Mouse (Mus musculus) liver, adult 2 months (tissue): ENCODE results near the gene Gm281. TPM values are rescaled to one million over a fixed set of nuclear protein-coding genes. Genes with fewer than 3 reads are reported as not detected.
"Not testable (repeated sequence)": the region's sequence is repeated elsewhere in the genome, so short reads cannot be mapped to it uniquely, and the experiment has no call there.

Source experiments
- DNase-seq: peaks from one replicate; pipeline ENCODE4 v3.0.0-alpha.2; 2011; ENCODE audit warnings: low read depth, low spot score; ENCODE audit errors: extremely low read depth
- H3K27ac ChIP-seq: fragments of 200-500 bp; replicated peaks from 2 replicates; pipeline ENCODE4 v1.5.1; 2012; ENCODE audit warnings: low read depth, mild to moderate bottlenecking, control low read depth, inconsistent platforms, low read length; ENCODE audit not compliant: insufficient read depth
- H3K27me3 ChIP-seq: fragments of 200-500 bp; 2 replicates; pipeline ENCODE4 v1.6.1; 2012; ENCODE audit warnings: mild to moderate bottlenecking, moderate library complexity, low read length, inconsistent platforms; ENCODE audit not compliant: control insufficient read depth, insufficient read depth
- H3K36me3 ChIP-seq: fragments of 200-500 bp; 2 replicates; pipeline ENCODE4 v1.6.1; 2012; ENCODE audit warnings: low read length, inconsistent platforms; ENCODE audit not compliant: control insufficient read depth, insufficient read depth
- H3K4me1 ChIP-seq: fragments of 200-500 bp; 2 replicates; pipeline ENCODE4 v1.6.1; 2011; ENCODE audit warnings: low read length; ENCODE audit not compliant: control insufficient read depth, insufficient read depth
- H3K4me3 ChIP-seq: fragments of 200-500 bp; 2 replicates; pipeline ENCODE4 v1.5.1; 2011; ENCODE audit warnings: low read depth, mild to moderate bottlenecking, control low read depth, low read length, moderate library complexity; ENCODE audit not compliant: insufficient read depth
- H3K79me2 ChIP-seq: fragments of 200-500 bp; 2 replicates; pipeline ENCODE4 v1.6.1; 2012; ENCODE audit warnings: inconsistent platforms, mild to moderate bottlenecking, low read length, moderate library complexity; ENCODE audit not compliant: control insufficient read depth, insufficient read depth
- H3K9ac ChIP-seq: fragments of 200-500 bp; 2 replicates; pipeline ENCODE4 v1.6.1; 2012; ENCODE audit warnings: low read depth, mild to moderate bottlenecking, control low read depth, inconsistent platforms, low read length
- CTCF ChIP-seq: fragments of 200-500 bp; IDR thresholded peaks from 2 replicates; pipeline ENCODE4 v1.5.1; 2011; ENCODE audit warnings: low read depth, low read length, control low read depth
- POLR2A ChIP-seq: fragments of 200-500 bp; IDR thresholded peaks from 2 replicates; pipeline ENCODE4 v1.6.1; 2011; ENCODE audit warnings: low read length, control low read depth; ENCODE audit not compliant: insufficient read depth; ENCODE audit errors: extremely low read depth
- WGBS: fragments of 180-500 bp; shearing (Covaris S2); methylation state at CpG from one replicate; pipeline ENCODE4 v1.1.7; 2018; 5-methylcytosine and 5-hydroxymethylcytosine counted together
- polyA plus RNA-seq: library from polyadenylated mRNA; depleted of rRNA; stranded (reverse); fragments of >200 nt; gene quantifications from 2 replicates; pipeline ENCODE4 v1.2.3, GENCODE M21; 2012
- total RNA-seq: library from RNA; depleted of rRNA; stranded (reverse); fragments of >200 nt; gene quantifications from 2 replicates; pipeline ENCODE4 v1.2.3, GENCODE M21; 2014

The Gm281 gene
- total and polyA plus RNA-seq, 2 experiments: not detected

- TF ChIP-seq POLR2A (no peak), CTCF (no peak)
- Histone ChIP-seq H3K4me1 (peaks cover 10% of the 10 kb centered on the region), H3K27ac (no peak overlapping the region), H3K36me3 (peaks cover 4% of the 10 kb centered on the region; the same call in 1 of the 2 replicates), H3K4me3 (peak overlapping the region; percentile 75), H3K9ac (peak overlapping the region; percentile 99), H3K27me3 (no peaks in the 10 kb centered on the region), H3K79me2 (peaks cover 8% of the 10 kb centered on the region)
- 3% methylated on average over 9 of the region's 9 CpGs for WGBS
- no peak for DNase-seq
Measured at GRCm38 (mm10) chr14:13960079-13960478, 45.8 kb upstream of the Gm281 start.

- H3K27me3 ChIP-seq: not testable (repeated sequence)
- WGBS: 96% methylated on average over 3 of the region's 3 CpGs
- H3K36me3 ChIP-seq: peaks cover 48% of the 10 kb centered on the region
Measured at GRCm38 (mm10) chr14:13952151-13952550, 37.9 kb upstream of the Gm281 start.

GRCm38 (mm10) chr14:13950401-13950800 is 36.1 kb upstream of the Gm281 start:
- Histone ChIP-seq H3K27me3 (no peaks in the 10 kb centered on the region), H3K79me2 (no peaks in the 10 kb centered on the region), H3K4me1 (no peaks in the 10 kb centered on the region), H3K4me3 (no peak overlapping the region), H3K36me3 (peaks cover 43% of the 10 kb centered on the region), H3K27ac (no peak overlapping the region), H3K9ac (no peak overlapping the region)
- no peak for DNase-seq
- TF ChIP-seq CTCF (peak; percentile 77), POLR2A (no peak)

More at GRCm38 (mm10) chr14:13952151-13952550, 37.9 kb upstream of the Gm281 start:
- DNase-seq, H3K27ac ChIP-seq, H3K4me1 ChIP-seq, H3K4me3 ChIP-seq, H3K79me2 ChIP-seq, H3K9ac ChIP-seq: not testable (repeated sequence)

GRCm38 (mm10) chr14:13948345-13948744 is 34.1 kb upstream of the Gm281 start:
- no peaks in the 10 kb centered on the region for H3K79me2 ChIP-seq
- H3K36me3 ChIP-seq: peaks cover 40% of the 10 kb centered on the region
- DNase-seq: no peak
- TF ChIP-seq POLR2A (no peak), CTCF (no peak)
- no peak overlapping the region for H3K4me3 ChIP-seq
- WGBS: 98% methylated on average over 7 of the region's 7 CpGs
- H3K27me3 ChIP-seq: no peaks in the 10 kb centered on the region
- H3K4me1 ChIP-seq: no peaks in the 10 kb centered on the region
- no peak overlapping the region for H3K27ac ChIP-seq
- no peak overlapping the region for H3K9ac ChIP-seq

- 92% methylated on average over 4 of the region's 4 CpGs for WGBS
- TF ChIP-seq POLR2A (no peak), CTCF (no peak)
- no peak overlapping the region for H3K27ac ChIP-seq
Measured at GRCm38 (mm10) chr14:13944686-13945085, 30.4 kb upstream of the Gm281 start.

DNA sequence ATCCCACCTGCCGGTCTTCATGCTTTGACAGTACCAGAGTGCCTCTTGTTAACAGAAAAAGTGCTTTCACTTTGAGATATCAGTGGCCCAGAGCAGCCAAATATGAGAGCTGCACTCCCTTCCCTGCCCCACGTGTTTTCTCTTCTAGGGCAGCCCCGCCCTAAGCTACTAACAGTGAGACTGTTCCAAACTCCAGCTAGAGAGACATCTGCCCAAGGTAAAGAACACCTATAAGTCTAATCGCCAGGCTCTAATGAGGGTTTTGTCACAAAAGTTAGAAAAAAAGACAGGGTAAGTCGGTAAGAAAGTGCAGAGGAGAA is 19.7 kb upstream of the Gm281 start:
- no peak overlapping the region for H3K9ac ChIP-seq
- no peaks in the 10 kb centered on the region for H3K36me3 ChIP-seq
- 53% methylated on average over 5 of the region's 5 CpGs for WGBS
- DNase-seq: no peak
- TF ChIP-seq POLR2A (no peak), CTCF (no peak)
- H3K27ac ChIP-seq: no peak overlapping the region
- no peaks in the 10 kb centered on the region for H3K4me1 ChIP-seq
- no peaks in the 10 kb centered on the region for H3K27me3 ChIP-seq
- no peak overlapping the region for H3K4me3 ChIP-seq
- no peaks in the 10 kb centered on the region for H3K79me2 ChIP-seq

More at GRCm38 (mm10) chr14:13944686-13945085, 30.4 kb upstream of the Gm281 start:
- Histone ChIP-seq H3K79me2 (no peaks in the 10 kb centered on the region), H3K27me3 (no peaks in the 10 kb centered on the region), H3K4me3 (no peak overlapping the region), H3K4me1 (no peaks in the 10 kb centered on the region), H3K36me3 (peaks cover 21% of the 10 kb centered on the region), H3K9ac (no peak overlapping the region)
- no peak for DNase-seq
